Mouse (Mus musculus) embryonic facial prominence, embryonic 11.5 days (tissue): ENCODE results near the gene Sirt2. TPM values are rescaled to one million over a fixed set of nuclear protein-coding genes. Genes with fewer than 3 reads are reported as not detected.

Source experiments
- ATAC-seq: fragments of 200-750 bp; cut with Nextera tagmentation; replicated peaks from 2 replicates; pipeline ENCODE4 v1.8.0; 2017; ENCODE audit warnings: low read depth; ENCODE audit not compliant: insufficient number of reproducible peaks, low FRiP score, low TSS enrichment
- DNase-seq: peaks from one replicate; pipeline ENCODE4 v3.0.0-alpha.2; 2015; ENCODE audit warnings: low spot score
- H3K27ac ChIP-seq: fragments of 300-500 bp; sonication (generic); replicated peaks from 2 replicates; pipeline ENCODE4 v1.5.1; 2014; ENCODE audit warnings: mild to moderate bottlenecking, low read depth, low read length, control low read depth
- H3K27me3 ChIP-seq: fragments of 300-500 bp; sonication (generic); 2 replicates; pipeline ENCODE4 v1.6.1; 2014; ENCODE audit warnings: mild to moderate bottlenecking, low read length, moderate library complexity, mixed read lengths; ENCODE audit not compliant: control insufficient read depth, insufficient read depth
- H3K36me3 ChIP-seq: fragments of 300-500 bp; sonication (generic); replicated peaks from 2 replicates; pipeline ENCODE4 v1.6.1; 2014; ENCODE audit warnings: low read depth, mild to moderate bottlenecking, low read length, moderate library complexity, mixed read lengths; ENCODE audit not compliant: control insufficient read depth, insufficient read depth
- H3K4me1 ChIP-seq: fragments of 300-500 bp; sonication (generic); 2 replicates; pipeline ENCODE4 v1.6.1; 2014; ENCODE audit warnings: low read length, mixed read lengths; ENCODE audit not compliant: control insufficient read depth, insufficient read depth
- H3K4me2 ChIP-seq: fragments of 300-500 bp; sonication (generic); 2 replicates; pipeline ENCODE4 v1.6.1; 2014; ENCODE audit warnings: low read depth, mild to moderate bottlenecking, control low read depth, low read length, moderate library complexity
- H3K4me3 ChIP-seq: fragments of 300-500 bp; sonication (generic); 2 replicates; pipeline ENCODE4 v1.5.1; 2014; ENCODE audit warnings: low read depth, low read length, control low read depth
- H3K9ac ChIP-seq: fragments of 300-500 bp; sonication (generic); replicated peaks from 2 replicates; pipeline ENCODE4 v1.6.1; 2014; ENCODE audit warnings: mild to moderate bottlenecking, control low read depth, low read length
- H3K9me3 ChIP-seq: fragments of 300-500 bp; sonication (generic); replicated peaks from 2 replicates; pipeline ENCODE4 v1.6.1; 2016; ENCODE audit warnings: mild to moderate bottlenecking, low read length, inconsistent platforms, mixed read lengths; ENCODE audit not compliant: control insufficient read depth
- WGBS: fragments of 180-500 bp; shearing (Covaris S2); extraction: QIAGEN DNeasy Blood & Tissue Kit; methylation state at CpG from one replicate; pipeline ENCODE4 v1.1.7; 2014; 5-methylcytosine and 5-hydroxymethylcytosine counted together
- polyA plus RNA-seq: library from polyadenylated mRNA; unstranded; fragments of >200 nt; fragmentation: Nextera tagmentation; extraction: Ambion mirVana; gene quantifications from 2 replicates; pipeline ENCODE4 v1.2.1, GENCODE M21; 2014

Gene Sirt2
- polyA plus RNA-seq, 1 experiment from 2014 or later = 65.6 TPM

- Histone ChIP-seq H3K27ac (0 out of 2 replicates have a peak overlapping the region, but pooled peaks have one; percentile 20), H3K4me1 (peaks cover 4% of the 10 kb centered on the region; the same call in 1 of the 2 replicates), H3K9ac (no peak overlapping the region), H3K9me3 (no peaks in the 10 kb centered on the region), H3K4me3 (no peak overlapping the region), H3K27me3 (no peaks in the 10 kb centered on the region), H3K36me3 (no peaks in the 10 kb centered on the region), H3K4me2 (no peak overlapping the region)
- no peak for ATAC-seq
- peak; percentile 63 for DNase-seq
Observed at GRCm38 (mm10) chr7:28791706-28792105, 25.2 kb downstream of the Sirt2 start.

- Histone ChIP-seq H3K4me1 (peaks cover 6% of the 10 kb centered on the region; the same call in 1 of the 2 replicates), H3K4me3 (no peak overlapping the region), H3K4me2 (no peak overlapping the region), H3K9me3 (no peaks in the 10 kb centered on the region), H3K9ac (no peak overlapping the region), H3K27ac (0 out of 2 replicates have a peak overlapping the region, but pooled peaks have one; percentile 13), H3K27me3 (no peaks in the 10 kb centered on the region), H3K36me3 (no peaks in the 10 kb centered on the region)
- WGBS = 80% methylated on average over 12 of the region's 14 CpGs
- no peak for DNase-seq
- no peak for ATAC-seq
Observed at GRCm38 (mm10) chr7:28792391-28793185, 26.1 kb downstream of the Sirt2 start.

GRCm38 (mm10) chr7:28793834-28794233 lies 27.3 kb downstream of the Sirt2 start:
- no peak for ATAC-seq
- no peak for DNase-seq
- H3K9me3 ChIP-seq = no peaks in the 10 kb centered on the region
- H3K27me3 ChIP-seq = no peaks in the 10 kb centered on the region
- no peak overlapping the region for H3K9ac ChIP-seq
- no peaks in the 10 kb centered on the region for H3K36me3 ChIP-seq
- WGBS = 36% methylated on average over 2 of the region's 2 CpGs
- no peak overlapping the region for H3K4me3 ChIP-seq
- peaks cover 6% of the 10 kb centered on the region; the same call in 1 of the 2 replicates for H3K4me1 ChIP-seq
- no peak overlapping the region for H3K27ac ChIP-seq
- no peak overlapping the region for H3K4me2 ChIP-seq

DNA sequence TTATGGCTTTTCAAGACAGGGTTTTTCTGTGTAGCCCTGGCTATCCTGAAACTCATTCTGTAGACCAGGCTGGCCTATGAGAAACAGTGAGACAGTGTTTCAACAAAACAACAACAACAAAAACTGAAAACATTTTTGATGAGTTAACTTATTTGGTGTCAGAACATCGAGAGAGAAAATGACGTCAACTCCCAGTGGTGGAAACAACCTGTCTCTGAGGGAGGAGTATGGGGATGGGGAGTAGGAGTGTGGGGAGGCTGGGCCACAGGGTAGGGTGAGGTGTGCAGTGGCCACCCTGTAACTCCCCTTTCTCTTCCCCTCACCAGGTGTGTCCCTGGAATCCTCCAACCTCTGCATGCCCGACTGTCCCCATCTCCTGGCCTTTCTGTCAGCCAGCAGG lies 28.0 kb downstream of the Sirt2 start:
- H3K9ac ChIP-seq = no peak overlapping the region
- H3K4me3 ChIP-seq = no peak overlapping the region
- no peaks in the 10 kb centered on the region for H3K36me3 ChIP-seq
- no peak overlapping the region for H3K27ac ChIP-seq
- H3K4me2 ChIP-seq = no peak overlapping the region
- H3K9me3 ChIP-seq = no peaks in the 10 kb centered on the region
- ATAC-seq (no peak), DNase-seq (no peak)
- H3K4me1 ChIP-seq = peaks cover 6% of the 10 kb centered on the region; the same call in 1 of the 2 replicates
- no peaks in the 10 kb centered on the region for H3K27me3 ChIP-seq
- WGBS = 87% methylated on average over 3 of the region's 3 CpGs

DNA sequence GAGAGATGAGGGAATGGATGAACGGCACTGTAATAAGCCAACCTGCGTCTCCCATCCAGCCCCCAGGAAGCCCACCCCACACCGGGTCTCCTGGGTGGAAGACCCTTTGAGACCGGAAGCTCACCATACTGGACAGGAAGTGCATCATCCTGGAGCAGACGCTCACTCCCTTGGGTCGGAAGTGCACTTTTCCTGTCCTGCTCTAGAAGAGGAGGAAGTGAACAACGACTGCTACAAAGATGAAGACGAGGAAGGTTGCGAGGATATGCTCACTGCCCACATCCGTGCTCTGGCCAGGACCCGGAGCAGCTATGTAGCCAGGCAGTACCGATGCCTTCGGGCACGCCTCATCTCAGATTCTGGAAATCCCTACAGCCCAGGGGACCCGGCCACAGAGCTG lies 29.3 kb downstream of the Sirt2 start:
- H3K9ac ChIP-seq = no peak overlapping the region
- H3K36me3 ChIP-seq = no peaks in the 10 kb centered on the region
- no peak overlapping the region for H3K4me3 ChIP-seq
- WGBS = 68% methylated on average over 15 of the region's 15 CpGs
- DNase-seq = no peak
- peaks cover 2% of the 10 kb centered on the region; the same call in 1 of the 2 replicates for H3K4me1 ChIP-seq
- no peaks in the 10 kb centered on the region for H3K27me3 ChIP-seq
- H3K9me3 ChIP-seq = no peaks in the 10 kb centered on the region
- H3K27ac ChIP-seq = no peak overlapping the region
- ATAC-seq = no peak
- no peak overlapping the region for H3K4me2 ChIP-seq

DNA sequence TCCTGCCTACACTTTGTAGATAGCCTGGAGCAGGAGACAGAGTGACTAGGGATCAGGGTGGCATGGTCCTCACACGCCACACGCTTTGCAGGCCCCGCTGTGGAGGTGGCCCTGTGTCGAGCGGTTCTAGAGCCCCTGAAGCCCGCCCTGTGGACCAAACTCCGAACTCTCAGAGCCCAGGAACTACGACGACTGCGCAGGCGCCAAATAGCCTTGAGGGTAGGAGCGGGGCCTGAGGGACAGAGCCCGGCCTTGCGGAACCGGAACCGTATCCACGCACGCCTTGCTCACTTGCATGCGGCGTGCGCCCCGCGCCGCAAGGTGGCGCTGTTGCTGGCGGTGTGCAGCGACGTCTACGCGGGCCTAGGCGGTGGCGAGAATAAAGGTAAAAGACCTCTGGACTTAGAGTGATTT lies 30.0 kb downstream of the Sirt2 start:
- Histone ChIP-seq H3K4me2 (peak overlapping the region; percentile 39), H3K27me3 (no peaks in the 10 kb centered on the region), H3K27ac (no peak overlapping the region), H3K36me3 (no peaks in the 10 kb centered on the region), H3K9ac (peak overlapping the region; percentile 52), H3K4me1 (peaks cover 2% of the 10 kb centered on the region; the same call in 1 of the 2 replicates), H3K4me3 (peak overlapping the region; percentile 17), H3K9me3 (no peaks in the 10 kb centered on the region)
- 15% methylated on average over 32 of the region's 32 CpGs for WGBS
- DNase-seq = peak; percentile 77
- peak; percentile 69 for ATAC-seq

DNA sequence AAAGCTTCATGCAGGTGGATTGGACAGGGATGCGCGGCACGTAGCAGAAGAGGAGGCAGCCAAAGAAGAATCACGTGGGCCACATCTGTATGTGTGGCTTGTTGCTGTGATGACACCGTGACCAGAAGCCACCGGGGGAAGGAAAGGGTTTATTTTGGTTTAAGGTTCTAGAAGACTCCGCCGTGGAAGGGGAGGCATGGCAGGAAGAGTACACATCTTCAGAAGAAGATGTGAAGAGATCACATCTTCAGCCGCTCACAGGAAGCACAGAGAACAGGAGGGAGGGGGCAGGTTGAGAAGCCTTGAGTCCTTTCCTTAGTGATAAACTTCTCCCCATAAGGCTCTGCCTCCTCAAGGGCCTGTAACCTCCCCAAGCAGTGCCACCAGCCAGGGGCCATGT lies 33.5 kb downstream of the Sirt2 start:
- peaks cover 4% of the 10 kb centered on the region for H3K4me1 ChIP-seq
- H3K4me2 ChIP-seq = no peak overlapping the region
- DNase-seq (no peak), ATAC-seq (no peak)
- H3K27me3 ChIP-seq = no peaks in the 10 kb centered on the region
- H3K4me3 ChIP-seq = no peak overlapping the region
- H3K9me3 ChIP-seq = no peaks in the 10 kb centered on the region
- 90% methylated on average over 9 of the region's 9 CpGs for WGBS
- H3K9ac ChIP-seq = no peak overlapping the region
- no peaks in the 10 kb centered on the region for H3K36me3 ChIP-seq
- H3K27ac ChIP-seq = no peak overlapping the region

GRCm38 (mm10) chr7:28801451-28801850 lies 34.9 kb downstream of the Sirt2 start:
- DNase-seq (no peak), ATAC-seq (no peak)
- no peaks in the 10 kb centered on the region for H3K9me3 ChIP-seq
- no peak overlapping the region for H3K9ac ChIP-seq
- H3K27ac ChIP-seq = 0 out of 2 replicates have a peak overlapping the region, but pooled peaks have one; percentile 78
- H3K4me2 ChIP-seq = no peak overlapping the region
- no peak overlapping the region for H3K4me3 ChIP-seq
- H3K36me3 ChIP-seq = no peaks in the 10 kb centered on the region
- WGBS = 80% methylated on average over 3 of the region's 3 CpGs
- no peaks in the 10 kb centered on the region for H3K27me3 ChIP-seq
- H3K4me1 ChIP-seq = peaks cover 4% of the 10 kb centered on the region
